Mouse (Mus musculus): ENCODE measurements at regions not wholly inside any gene's neighbourhood (a gene's known extent, or its start where the extent isn't known, plus 50 kb on each side); places are given as distances from the start of the nearest gene placed in this dataset.

GRCm38 (mm10) chr12:25559601-25560000, 462.7 kb upstream of the Id2 start:
- TF ChIP-seq EP300 (IDR thresholded peaks at IDR 0.05) (no peak), CTCF (IDR thresholded peaks at IDR 0.05) (no peak)

Data from lung, postnatal 0 days (tissue).